Mouse (Mus musculus): ENCODE results near the gene Aak1.

DNA sequence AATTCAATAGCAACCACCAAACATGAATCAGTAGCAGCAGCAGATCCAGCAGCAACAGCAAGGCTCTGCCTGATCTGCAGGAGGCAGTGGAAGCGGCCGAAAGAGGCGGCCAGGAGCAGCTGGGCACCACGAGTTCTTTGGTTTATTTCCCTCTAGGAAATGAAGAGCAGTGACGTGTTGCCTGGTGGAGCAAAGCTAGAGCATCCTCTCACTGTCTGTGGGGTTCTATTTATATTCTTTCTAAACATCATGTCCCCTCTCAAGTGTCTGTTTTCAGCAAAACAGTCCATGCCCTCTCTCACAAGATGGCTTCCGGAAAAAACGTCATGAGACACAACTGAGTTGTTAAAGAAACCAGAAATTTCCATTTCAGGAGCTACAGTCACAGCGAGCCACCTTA, 189.8 kb downstream of the Aak1 start:
- TF ChIP-seq POLR2A (IDR thresholded peaks at IDR 0.05; ENCODE audit: borderline replicate concordance, low read depth, low read length) (no peak), CTCF (IDR thresholded peaks at IDR 0.05; ENCODE audit: low read depth, low read length) (no peak)

All from bone marrow macrophage, adult 2 months (primary cell).